Mouse (Mus musculus) forebrain, embryonic 14.5 days (tissue): ENCODE data around the gene 1700018G05Rik. TPM values are rescaled to one million over a fixed set of nuclear protein-coding genes. Genes with fewer than 3 reads are reported as not detected.
A peak's percentile ranks its signal among the peaks of the same experiment; 100 is the strongest.
"Not testable (repeated sequence)": the region's sequence is repeated elsewhere in the genome, so short reads cannot be mapped to it uniquely, and the experiment has no call there.

ENCODE experiments used
- ATAC-seq: fragments of 200-750 bp; cut with Nextera tagmentation; 2 replicates; pipeline ENCODE4 v1.8.0; 2017; ENCODE audit warnings: mild to moderate bottlenecking, moderate library complexity
- DNase-seq: peaks from one replicate; pipeline ENCODE4 v3.0.0-alpha.2; 2015; ENCODE audit warnings: low spot score
- H3K27ac ChIP-seq: fragments of 300-500 bp; sonication (generic); 2 replicates; pipeline ENCODE4 v1.5.1; 2014; ENCODE audit warnings: low read depth, mild to moderate bottlenecking, control low read depth, low read length, moderate library complexity
- H3K27me3 ChIP-seq: fragments of 300-500 bp; sonication (generic); replicated peaks from 2 replicates; pipeline ENCODE4 v1.6.1; 2014; ENCODE audit warnings: low read length, control low read depth, mixed read lengths; ENCODE audit not compliant: control insufficient read depth, insufficient read depth
- H3K36me3 ChIP-seq: fragments of 300-500 bp; sonication (generic); 2 replicates; pipeline ENCODE4 v1.6.1; 2014; ENCODE audit warnings: low read length, control low read depth; ENCODE audit not compliant: control insufficient read depth, insufficient read depth
- H3K4me1 ChIP-seq: fragments of 300-500 bp; sonication (generic); 2 replicates; pipeline ENCODE4 v1.6.1; 2014; ENCODE audit warnings: antibody characterized with exemption, low read length, control low read depth; ENCODE audit not compliant: control insufficient read depth, insufficient read depth
- H3K4me2 ChIP-seq: fragments of 300-500 bp; sonication (generic); 2 replicates; pipeline ENCODE4 v1.6.1; 2014; ENCODE audit warnings: mild to moderate bottlenecking, control low read depth, low read length
- H3K4me3 ChIP-seq: fragments of 300-500 bp; sonication (generic); 2 replicates; pipeline ENCODE4 v1.5.1; 2014; ENCODE audit warnings: low read depth, low read length, control low read depth
- H3K9ac ChIP-seq: fragments of 300-500 bp; sonication (generic); 2 replicates; pipeline ENCODE4 v1.6.1; 2014; ENCODE audit warnings: mild to moderate bottlenecking, low read length, control low read depth, moderate library complexity
- H3K9me3 ChIP-seq: fragments of 300-500 bp; sonication (generic); replicated peaks from 2 replicates; pipeline ENCODE4 v1.6.1; 2016; ENCODE audit warnings: low read length, control low read depth, mixed read lengths; ENCODE audit not compliant: control insufficient read depth
- WGBS: fragments of 180-500 bp; shearing (Covaris S2); extraction: QIAGEN DNeasy Blood & Tissue Kit; methylation state at CpG from one replicate; pipeline ENCODE4 v1.1.7; 2014; 5-methylcytosine and 5-hydroxymethylcytosine counted together
- polyA plus RNA-seq: library from polyadenylated mRNA; unstranded; fragments of >200 nt; fragmentation: Nextera tagmentation; extraction: Ambion mirVana; gene quantifications from 2 replicates; pipeline ENCODE4 v1.2.1, GENCODE M21; 2014

Gene 1700018G05Rik
- not detected in 2 replicates for polyA plus RNA-seq

- ATAC-seq, H3K27me3 ChIP-seq, H3K36me3 ChIP-seq, H3K9me3 ChIP-seq, H3K4me3 ChIP-seq, H3K4me2 ChIP-seq, H3K27ac ChIP-seq, DNase-seq, H3K9ac ChIP-seq, H3K4me1 ChIP-seq: not testable (repeated sequence)
- 95% methylated on average over 6 of the region's 6 CpGs for WGBS
Measured at GRCm38 (mm10) chrX:102928072-102928471, at the start of gene 1700018G05Rik. Gene 1700018G05Rik, plus strand, starts transcription at chrX:102928372.

- H3K4me3 ChIP-seq, DNase-seq, ATAC-seq, H3K27me3 ChIP-seq, H3K9ac ChIP-seq, H3K36me3 ChIP-seq, H3K4me1 ChIP-seq, H3K9me3 ChIP-seq, H3K4me2 ChIP-seq, H3K27ac ChIP-seq: not testable (repeated sequence)
- 89% methylated on average over 6 of the region's 9 CpGs for WGBS
Measured at GRCm38 (mm10) chrX:102908587-102908986, 19.6 kb upstream of the 1700018G05Rik start, which contains the start of the genes Dmrtc1a and 1700011M02Rik. Gene Dmrtc1a, minus strand, starts transcription at chrX:102908687. Gene 1700011M02Rik, plus strand, starts transcription at chrX:102908905.

- not testable (repeated sequence) for H3K9ac ChIP-seq, DNase-seq, H3K27ac ChIP-seq, H3K9me3 ChIP-seq, H3K27me3 ChIP-seq, H3K36me3 ChIP-seq, H3K4me1 ChIP-seq, H3K4me3 ChIP-seq, ATAC-seq, H3K4me2 ChIP-seq
- 85% methylated on average over 1 of the region's 1 CpGs for WGBS
Measured at GRCm38 (mm10) chrX:102914823-102915222, 13.3 kb upstream of the 1700018G05Rik start.

GRCm38 (mm10) chrX:102926707-102927106 is 1.5 kb upstream of the 1700018G05Rik start:
- DNase-seq (peak; percentile 45), ATAC-seq (peak; percentile 67; the same call in 1 of the 2 replicates)
- WGBS: 30% methylated on average over 4 of the region's 4 CpGs
- not testable (repeated sequence) for H3K27ac ChIP-seq, H3K9me3 ChIP-seq, H3K36me3 ChIP-seq, H3K4me1 ChIP-seq, H3K9ac ChIP-seq, H3K4me2 ChIP-seq, H3K27me3 ChIP-seq, H3K4me3 ChIP-seq

GRCm38 (mm10) chrX:102932992-102933570 is 4.9 kb downstream of the 1700018G05Rik start:
- ATAC-seq (no peak), DNase-seq (no peak)
- no peaks in the 10 kb centered on the region for H3K9me3 ChIP-seq
- 52% methylated on average over 12 of the region's 12 CpGs for WGBS
- H3K27ac ChIP-seq: no peak overlapping the region
- H3K4me3 ChIP-seq: peak overlapping the region; percentile 47
- H3K27me3 ChIP-seq: no peaks in the 10 kb centered on the region
- peak overlapping the region; percentile 77 for H3K9ac ChIP-seq
- peak overlapping the region; percentile 55 for H3K4me2 ChIP-seq
- H3K36me3 ChIP-seq: no peaks in the 10 kb centered on the region
- H3K4me1 ChIP-seq: no peaks in the 10 kb centered on the region

GRCm38 (mm10) chrX:102933571-102934394 is 5.6 kb downstream of the 1700018G05Rik start:
- ATAC-seq (peak; percentile 92), DNase-seq (peak; percentile 54)
- Histone ChIP-seq H3K27ac (no peak overlapping the region), H3K4me1 (no peaks in the 10 kb centered on the region), H3K9me3 (no peaks in the 10 kb centered on the region), H3K9ac (peak overlapping the region; percentile 77), H3K27me3 (no peaks in the 10 kb centered on the region), H3K4me2 (peak overlapping the region; percentile 55), H3K4me3 (peak overlapping the region; percentile 47), H3K36me3 (no peaks in the 10 kb centered on the region)
- 20% methylated on average over 57 of the region's 68 CpGs for WGBS

GRCm38 (mm10) chrX:102934395-102934764 is 6.2 kb downstream of the 1700018G05Rik start:
- H3K27me3 ChIP-seq: no peaks in the 10 kb centered on the region
- ATAC-seq: no peak; the same call in 1 of the 2 replicates

GRCm38 (mm10) chrX:102936743-102937142 is 8.6 kb downstream of the 1700018G05Rik start:
- no peak for DNase-seq
- Histone ChIP-seq H3K9ac (no peak overlapping the region), H3K9me3 (no peaks in the 10 kb centered on the region), H3K36me3 (no peaks in the 10 kb centered on the region), H3K4me3 (no peak overlapping the region), H3K27ac (no peak overlapping the region), H3K27me3 (no peaks in the 10 kb centered on the region), H3K4me2 (no peak overlapping the region), H3K4me1 (no peaks in the 10 kb centered on the region)
- 76% methylated on average over 5 of the region's 5 CpGs for WGBS
- no peak for ATAC-seq

More at GRCm38 (mm10) chrX:102934395-102934764, 6.2 kb downstream of the 1700018G05Rik start:
- Histone ChIP-seq H3K9ac (no peak overlapping the region; the same call in 1 of the 2 replicates), H3K4me1 (no peaks in the 10 kb centered on the region), H3K4me3 (peak overlapping the region; percentile 47), H3K36me3 (no peaks in the 10 kb centered on the region), H3K9me3 (no peaks in the 10 kb centered on the region), H3K27ac (no peak overlapping the region), H3K4me2 (peak overlapping the region; percentile 55; the same call in 1 of the 2 replicates)
- WGBS: 61% methylated on average over 8 of the region's 8 CpGs
- DNase-seq: no peak

GRCm38 (mm10) chrX:102950136-102950535 is 22.0 kb downstream of the 1700018G05Rik start:
- DNase-seq, H3K27ac ChIP-seq, H3K9ac ChIP-seq, H3K4me2 ChIP-seq, H3K36me3 ChIP-seq, H3K4me1 ChIP-seq, H3K4me3 ChIP-seq, H3K27me3 ChIP-seq, H3K9me3 ChIP-seq, ATAC-seq: not testable (repeated sequence)
- 88% methylated on average over 11 of the region's 11 CpGs for WGBS
